Mouse (Mus musculus): ENCODE data around the gene Myoz1. TPM values are rescaled to one million over a fixed set of nuclear protein-coding genes. Genes with fewer than 3 reads are reported as not detected.
"Not testable (repeated sequence)": the region's sequence is repeated elsewhere in the genome, so short reads cannot be mapped to it uniquely, and the experiment has no call there.

Myoz1 gene
- total RNA-seq (2022), result 1 to 10 TPM; 1.1 to 1.6 (median 1.4) TPM

DNA sequence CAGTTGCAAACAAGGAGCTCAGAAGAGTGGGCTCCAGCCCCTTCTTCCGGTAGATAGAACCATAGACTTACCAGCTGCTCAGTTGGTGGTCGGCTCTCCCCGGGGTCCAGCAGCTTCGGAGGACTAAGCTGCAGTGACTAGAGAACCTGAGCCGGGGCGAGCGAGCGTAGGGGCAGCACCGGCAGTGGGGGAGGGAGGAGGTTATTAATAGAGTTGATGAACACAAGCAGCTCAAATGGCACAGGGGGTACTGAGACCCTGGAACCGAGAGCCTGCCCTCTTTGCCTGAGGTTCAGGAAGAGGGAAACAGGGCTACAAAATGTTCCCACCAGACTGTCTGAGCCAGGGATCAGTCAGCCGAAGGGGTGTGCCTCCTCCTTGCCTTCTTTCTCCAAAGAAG lies at the start of gene Myoz1:
Myoz1 (minus strand) TSS at position 180 of the 400 bp plus-strand sequence.
- no peak for DNase-seq (ENCODE audit: low spot score)

DNA sequence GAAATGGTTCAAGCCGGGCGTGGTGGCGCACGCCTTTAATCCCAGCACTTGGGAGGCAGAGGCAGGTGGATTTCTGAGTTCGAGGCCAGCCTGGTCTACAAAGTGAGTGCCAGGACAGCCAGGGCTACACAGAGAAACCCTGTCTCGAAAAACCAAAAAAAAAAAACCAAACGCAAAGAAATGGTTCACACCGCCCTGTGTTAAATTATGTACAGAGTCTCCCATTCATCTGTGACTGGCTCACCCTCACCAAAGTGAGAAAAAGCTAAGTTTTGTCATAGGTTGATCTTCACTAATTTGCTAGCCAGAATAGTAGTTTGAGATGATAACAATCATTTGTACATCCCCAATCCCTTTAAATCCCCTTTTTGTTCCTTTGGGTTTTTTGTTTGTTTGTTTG lies 47.1 kb upstream of the Myoz1 start:
- not testable (repeated sequence) for DNase-seq (ENCODE audit: low spot score)

DNA sequence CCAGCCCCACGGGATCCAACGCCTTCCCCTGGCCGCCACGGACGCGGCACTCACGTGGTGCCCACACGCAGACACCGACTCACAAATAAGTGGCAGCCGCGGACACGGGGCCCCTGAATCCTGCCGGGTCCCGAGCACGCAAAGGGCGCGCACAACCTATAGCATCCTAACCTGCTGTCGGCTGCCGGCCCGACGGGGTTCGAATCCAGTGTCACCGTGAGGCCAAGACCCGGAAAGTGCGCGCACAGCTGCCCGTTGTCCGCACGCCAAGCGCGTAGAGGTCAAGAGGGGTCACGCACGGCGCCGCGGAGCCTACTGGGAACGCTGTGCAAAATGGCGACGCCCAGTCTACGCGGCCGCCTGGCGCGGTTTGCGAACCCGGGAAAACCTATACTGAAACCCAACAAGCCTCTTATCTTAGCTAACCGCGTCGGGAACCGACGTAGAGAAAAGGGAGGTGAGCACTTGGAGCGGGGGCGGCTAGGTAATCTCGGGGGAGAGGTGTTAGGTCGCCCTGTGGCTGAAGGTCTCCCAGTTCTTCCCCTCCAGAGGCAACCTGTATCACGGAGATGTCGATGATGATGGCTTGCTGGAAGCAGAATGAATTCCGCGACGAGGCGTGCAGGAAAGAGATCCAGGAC lies 46.5 kb upstream of the Myoz1 start, which contains the start of gene Chchd1:
Chchd1 (plus strand) TSS at position 266 of the 641 bp plus-strand sequence.
- peak; percentile 92 for DNase-seq (ENCODE audit: low spot score)

DNA sequence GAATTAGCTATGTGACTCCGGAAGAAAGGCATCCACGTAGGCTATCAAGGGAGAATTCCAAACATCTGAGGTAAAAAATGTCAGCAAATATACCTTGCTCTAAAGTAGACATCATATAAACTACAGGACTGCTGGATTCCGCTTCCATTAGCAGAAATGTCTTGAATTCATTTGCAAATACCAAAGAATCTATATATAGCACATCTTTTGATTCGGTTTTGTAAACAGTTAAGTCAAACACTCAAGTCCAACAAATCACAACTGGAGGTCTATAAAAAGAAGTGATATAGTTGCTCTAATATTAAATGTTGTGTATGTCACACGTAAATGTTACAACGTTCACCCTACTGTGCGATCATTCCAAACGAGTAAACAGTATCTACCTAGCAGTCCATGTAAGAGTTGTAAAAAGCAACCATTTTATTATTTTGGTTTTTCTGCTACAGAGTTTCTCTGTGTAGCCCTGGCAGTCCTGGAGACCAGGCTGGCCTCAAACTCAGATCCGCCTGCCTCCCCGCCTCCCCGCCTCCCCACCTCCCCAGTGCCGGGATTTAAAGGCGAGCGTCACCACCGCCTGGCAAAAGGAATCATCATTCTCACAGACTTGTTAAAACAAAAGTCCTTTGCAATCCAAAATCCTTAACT lies 45.9 kb upstream of the Myoz1 start:
- DNase-seq (ENCODE audit: low spot score), result no peak

DNA sequence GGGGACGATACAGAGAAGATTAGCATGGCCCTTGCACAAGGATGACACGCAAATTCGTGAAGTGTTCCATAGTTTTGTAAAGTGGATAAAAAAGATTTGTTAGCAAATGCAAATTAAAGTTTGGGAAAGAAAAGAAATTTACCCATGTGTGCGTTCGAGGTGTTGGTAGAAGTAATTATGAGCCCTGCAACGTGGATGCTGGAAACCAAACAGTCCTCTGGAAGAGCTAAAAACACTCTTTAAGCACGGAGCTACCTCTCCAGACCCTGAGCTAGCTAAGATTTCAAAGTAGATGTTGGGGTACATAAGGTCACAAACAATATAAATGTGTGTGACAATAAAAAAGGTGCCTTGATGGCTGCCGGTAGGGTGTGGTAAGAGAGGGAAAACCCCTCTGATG lies 45.2 kb upstream of the Myoz1 start:
- DNase-seq (ENCODE audit: low spot score), result no peak

DNA sequence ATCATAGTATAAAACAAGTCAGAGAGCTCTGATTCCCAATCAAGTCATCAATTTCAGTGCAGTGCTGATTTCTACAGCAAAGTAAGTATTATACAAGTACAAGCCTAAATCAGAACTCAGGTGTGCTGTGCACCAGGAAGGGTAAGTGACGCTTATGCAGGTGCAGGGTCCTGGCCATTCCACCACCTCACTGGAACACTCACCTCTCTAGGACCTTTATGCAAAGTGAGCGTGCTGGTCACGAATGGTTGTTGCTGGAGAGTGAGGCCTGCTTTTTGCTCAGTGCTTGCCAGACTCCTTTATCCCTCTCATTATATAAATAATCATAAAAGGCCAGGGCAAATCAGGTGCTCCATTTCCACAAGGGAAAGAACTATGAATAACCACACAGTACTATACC lies 44.0 kb upstream of the Myoz1 start:
- DNase-seq (ENCODE audit: low spot score), result no peak

DNA sequence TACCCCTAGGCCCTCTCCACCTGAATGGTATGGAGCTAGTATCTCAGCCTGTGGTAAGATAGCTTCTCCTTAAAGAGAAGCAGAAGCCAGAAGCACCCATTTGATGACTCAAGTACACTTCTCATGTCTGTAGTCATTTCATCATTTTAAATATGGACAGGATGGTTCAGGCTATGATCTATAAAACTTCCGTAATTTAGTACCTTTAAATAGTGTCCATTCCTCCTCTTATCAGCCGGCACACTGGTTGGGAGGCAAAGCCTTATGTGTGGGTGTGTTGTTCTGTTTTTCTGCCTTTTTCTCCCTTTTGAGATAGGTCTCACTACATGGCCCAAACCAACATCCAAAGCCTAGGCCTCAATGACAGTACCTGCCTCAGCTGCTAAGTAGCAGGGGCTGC lies 42.2 kb upstream of the Myoz1 start:
- no peak for DNase-seq (ENCODE audit: low spot score)

DNA sequence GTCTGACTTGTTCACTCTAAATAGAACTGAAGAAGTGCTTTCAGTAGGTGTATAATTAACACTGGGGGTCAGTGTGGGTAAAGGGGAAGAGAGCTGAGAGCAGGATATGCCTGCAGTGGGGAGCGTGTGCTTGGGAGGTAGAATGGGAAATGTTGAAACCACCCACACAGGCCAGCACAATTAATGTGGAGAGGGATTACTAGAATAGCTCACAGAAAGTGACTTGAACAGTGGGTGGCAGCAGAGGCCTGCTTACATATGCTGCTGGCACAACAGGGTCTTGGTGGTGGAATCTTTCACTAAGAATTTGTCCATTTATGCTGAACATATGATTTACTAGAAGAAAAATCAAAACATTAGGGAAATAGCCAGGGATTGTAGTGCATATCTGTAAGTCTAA lies 40.6 kb upstream of the Myoz1 start:
- peak; percentile 42 for DNase-seq (ENCODE audit: low spot score)

DNA sequence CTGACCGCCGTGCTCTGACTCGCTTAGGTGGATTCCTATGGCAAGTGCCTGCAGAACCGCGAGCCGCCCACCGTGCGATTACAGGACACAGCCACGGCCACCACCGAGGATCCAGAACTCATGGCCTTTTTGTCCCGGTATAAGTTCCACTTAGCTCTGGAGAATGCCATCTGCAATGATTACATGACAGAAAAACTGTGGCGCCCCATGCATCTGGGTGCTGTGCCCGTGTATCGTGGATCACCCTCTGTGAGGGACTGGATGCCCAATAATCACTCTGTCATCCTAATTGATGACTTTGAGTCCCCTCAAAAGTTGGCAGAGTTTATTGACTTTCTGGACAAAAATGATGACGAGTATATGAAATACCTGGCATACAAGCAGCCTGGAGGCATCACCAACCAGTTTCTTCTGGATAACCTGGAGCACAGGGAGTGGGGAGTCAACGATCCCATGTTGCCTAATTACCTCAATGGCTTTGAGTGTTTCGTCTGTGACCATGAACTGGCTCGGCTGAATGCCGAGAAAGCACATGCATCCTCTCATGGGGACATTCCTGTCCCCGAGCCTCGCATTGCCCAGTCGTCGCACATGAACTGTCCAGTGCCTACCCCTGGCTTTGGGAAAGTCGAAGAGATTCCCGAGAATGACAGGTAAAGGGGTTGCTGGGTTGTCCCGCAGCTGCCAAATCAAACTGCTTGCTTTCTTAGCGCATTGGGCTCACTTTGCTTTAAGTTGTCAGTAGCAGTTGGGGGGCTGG lies 39.6 kb upstream of the Myoz1 start:
- no peak for DNase-seq (ENCODE audit: low spot score)

DNA sequence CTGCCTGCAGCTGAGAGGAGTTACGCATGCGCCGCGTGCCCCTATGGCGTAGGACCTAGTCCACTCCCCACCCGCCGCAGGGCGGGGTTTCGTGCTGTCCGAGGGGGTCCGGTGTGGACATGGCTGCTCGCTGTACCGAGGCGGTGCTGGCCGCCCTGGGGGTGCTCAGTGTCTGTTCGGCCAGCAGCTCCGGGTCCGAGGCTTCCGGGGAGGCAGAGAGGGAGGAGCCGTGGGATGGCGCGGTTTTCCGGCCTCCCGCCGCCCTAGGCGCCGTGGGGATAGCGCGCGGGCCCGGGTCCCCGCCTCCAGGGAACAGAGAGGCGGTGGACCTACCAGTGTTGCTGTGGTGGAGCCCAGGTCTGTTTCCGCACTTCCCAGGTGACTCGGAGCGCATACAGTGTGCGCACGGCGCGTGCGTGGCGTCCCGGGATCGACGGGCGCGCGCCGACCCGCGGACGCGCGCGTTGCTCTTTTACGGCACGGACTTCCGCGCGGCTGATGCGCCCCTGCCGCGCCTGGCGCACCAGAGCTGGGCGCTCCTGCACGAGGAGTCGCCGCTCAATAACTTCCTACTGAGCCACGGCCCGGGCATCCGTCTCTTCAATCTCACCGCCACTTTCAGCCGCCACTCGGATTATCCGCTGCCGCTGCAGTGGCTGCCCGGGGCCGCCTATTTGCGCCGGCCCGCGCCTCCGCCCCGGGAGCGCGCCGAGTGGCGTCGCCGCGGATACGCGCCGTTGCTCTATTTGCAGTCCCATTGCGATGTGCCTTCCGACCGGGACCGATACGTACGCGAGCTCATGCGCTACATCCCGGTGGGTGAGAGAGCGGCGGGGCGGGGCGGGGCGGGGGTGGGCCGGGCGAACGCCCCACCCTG lies 38.8 kb upstream of the Myoz1 start, which contains the start of gene Fut11:
Fut11 (plus strand) TSS at position 85 of the 877 bp plus-strand sequence.
- DNase-seq (ENCODE audit: low spot score), result peak; percentile 87

DNA sequence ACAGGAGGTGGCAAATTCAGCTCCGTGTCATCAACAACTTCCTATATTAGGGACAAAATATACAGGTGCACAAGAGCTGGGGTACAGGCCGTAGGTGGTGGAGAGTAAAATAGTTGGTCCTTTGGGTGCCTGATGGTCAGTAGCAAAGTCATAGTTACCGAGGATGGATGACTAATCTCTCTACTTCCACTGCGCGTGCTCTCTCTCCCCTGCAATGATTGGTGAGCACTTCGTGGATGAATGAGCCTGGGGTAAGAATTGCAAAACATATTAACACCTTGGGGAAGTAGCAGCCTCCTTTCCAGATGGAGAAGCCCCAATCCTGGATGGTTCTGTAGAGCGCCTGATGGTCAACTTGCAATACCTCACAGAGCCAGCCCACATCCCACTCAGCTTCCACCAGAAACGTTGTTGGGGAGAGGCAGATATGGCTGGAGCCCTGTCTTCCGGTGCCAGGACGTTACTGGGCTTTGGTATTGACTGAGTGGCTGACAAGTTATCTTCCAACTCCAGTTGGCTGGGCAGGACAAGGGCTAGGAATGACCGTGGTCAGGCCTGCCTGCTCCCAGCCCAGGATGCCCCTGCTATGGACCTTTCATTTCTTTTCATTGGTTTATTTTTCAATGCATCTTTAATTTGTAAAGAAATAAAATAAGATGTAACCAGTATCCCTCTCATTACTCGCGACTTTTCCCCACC lies 38.0 kb upstream of the Myoz1 start:
- no peak for DNase-seq (ENCODE audit: low spot score)

DNA sequence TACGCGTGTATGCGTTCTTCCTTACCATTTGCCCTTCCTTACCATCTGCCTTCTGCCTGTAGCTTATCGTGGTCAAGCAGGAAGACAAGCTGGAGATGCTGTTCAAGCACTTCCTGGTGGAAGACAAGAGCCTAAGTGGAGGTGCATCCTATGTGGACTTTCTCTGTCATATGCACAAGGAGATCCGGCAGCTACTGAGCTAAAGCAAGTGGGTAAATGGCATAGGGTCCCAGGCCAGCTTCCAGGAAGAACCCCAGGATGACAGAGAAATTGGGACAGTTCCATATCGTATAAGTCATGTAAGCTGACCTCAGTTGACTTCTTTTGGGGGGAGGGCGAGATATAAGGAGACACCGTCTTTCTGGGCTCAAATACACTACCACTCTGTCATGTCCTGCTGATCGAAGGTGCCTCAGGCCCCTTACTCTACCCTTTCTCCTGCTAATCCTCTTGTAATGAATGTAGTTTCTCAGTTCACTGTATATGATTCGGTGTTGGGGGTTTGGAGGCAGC lies 37.3 kb upstream of the Myoz1 start:
- no peak for DNase-seq (ENCODE audit: low spot score)

DNA sequence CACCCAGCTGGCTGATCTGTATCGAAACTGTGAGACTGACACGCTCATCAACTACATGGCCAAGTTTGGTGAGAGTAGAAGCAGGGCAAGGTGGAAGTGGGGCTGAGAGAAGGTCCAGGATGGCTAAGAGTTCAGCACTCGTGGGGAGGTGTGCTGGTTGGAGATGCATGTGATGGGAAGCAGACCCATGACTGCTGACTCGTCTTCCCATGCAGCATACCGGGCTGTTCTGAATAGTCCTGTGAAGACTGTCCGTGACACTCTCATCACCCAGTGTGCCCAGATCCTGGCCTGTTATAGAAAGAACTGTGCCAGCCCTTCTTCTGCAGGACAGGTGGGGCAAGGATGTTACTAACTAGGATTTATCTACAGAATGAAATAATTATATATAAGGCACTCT lies 35.4 kb upstream of the Myoz1 start:
- no peak for DNase-seq (ENCODE audit: low spot score)

DNA sequence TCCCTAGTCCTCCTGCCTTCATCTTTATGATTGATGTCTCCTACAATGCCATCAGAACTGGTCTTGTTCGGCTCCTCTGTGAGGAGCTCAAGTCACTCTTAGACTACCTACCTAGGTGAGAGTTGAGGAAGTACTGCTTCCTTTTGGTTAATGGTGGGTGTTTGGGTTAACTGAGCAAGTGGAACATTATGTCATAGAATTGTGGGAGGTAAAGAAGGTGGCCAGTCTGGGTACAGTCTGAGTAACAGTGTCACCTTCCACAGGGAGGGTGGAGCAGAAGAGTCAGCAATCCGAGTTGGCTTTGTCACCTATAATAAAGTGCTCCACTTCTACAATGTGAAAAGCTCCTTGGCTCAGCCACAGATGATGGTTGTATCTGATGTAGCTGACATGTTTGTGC lies 32.7 kb upstream of the Myoz1 start:
- no peak for DNase-seq (ENCODE audit: low spot score)

DNA sequence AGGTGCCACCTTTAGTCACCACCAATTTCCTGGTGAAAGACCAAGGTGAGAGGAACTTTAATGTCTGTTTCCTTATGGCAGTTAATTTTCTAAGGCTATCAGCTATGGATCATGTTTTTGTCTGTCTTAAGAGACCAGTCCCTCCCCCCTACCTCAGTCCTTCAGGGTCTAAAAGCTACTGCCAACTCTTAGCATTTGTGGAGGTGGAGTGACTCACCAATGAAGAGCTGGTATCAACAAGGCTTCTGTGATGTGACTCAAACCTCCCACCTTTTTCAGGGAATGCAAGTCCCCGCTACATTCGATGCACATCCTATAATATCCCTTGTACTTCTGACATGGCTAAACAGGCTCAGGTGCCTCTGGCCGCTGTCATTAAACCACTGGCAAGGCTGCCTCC lies 30.2 kb upstream of the Myoz1 start:
- DNase-seq (ENCODE audit: low spot score), result no peak

DNA sequence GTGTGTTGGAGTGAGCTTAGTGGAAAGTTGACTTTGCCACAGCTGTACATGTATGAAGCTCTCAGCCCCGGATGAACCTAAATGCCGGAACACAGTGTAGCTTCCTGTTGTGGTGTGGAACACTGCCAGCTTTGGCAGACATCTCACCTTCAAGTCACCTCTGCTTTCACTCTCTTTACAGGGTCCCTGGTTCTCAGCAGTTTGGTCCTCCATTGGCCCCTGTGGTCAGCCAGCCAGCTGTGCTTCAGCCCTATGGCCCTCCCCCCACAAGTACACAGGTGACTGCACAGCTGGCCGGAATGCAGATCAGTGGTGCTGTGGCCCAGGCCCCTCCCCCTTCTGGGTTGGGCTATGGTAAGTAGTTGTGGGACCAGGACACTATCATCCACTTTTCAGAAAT lies 26.2 kb upstream of the Myoz1 start:
- no peak for DNase-seq (ENCODE audit: low spot score)

DNA sequence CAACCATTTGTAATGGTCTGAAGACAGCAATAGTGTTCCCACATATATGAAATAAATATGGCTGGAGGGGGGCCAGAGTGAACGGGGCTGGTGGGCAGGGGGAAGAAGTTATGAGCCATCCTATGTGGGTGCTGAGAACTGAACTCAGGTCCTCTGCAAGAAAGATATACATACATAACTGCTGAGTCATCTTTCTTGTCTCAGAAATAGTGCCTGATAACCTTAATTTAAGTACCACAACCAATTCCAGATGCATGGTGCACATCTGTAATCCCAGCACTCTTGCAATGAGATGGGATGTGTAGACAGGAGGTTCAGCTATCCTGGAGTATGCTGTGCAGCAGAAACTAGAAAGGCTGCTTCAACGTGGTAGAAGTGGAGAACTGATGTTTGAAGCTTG lies 25.4 kb upstream of the Myoz1 start:
- DNase-seq (ENCODE audit: low spot score), result no peak

DNA sequence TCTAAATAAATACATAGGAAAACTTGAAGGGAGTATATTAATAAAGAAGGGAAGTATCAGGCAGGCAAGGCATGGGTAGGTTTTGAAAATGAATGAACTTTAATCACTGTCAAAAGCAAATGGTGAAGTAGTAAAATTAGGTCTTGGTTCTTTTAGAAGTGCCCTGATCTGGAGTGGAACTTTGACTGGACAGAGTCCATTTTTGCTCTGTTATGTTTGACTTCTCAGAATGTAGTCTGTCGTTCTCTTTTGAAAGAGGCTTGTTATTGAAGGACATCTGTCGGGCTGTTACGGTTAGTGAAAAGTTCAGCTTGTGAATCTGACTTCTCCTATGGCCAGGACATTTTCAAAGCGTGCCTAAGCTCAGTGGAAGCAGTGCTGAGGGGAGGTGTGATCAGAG lies 21.6 kb upstream of the Myoz1 start:
- DNase-seq (ENCODE audit: low spot score), result no peak

DNA sequence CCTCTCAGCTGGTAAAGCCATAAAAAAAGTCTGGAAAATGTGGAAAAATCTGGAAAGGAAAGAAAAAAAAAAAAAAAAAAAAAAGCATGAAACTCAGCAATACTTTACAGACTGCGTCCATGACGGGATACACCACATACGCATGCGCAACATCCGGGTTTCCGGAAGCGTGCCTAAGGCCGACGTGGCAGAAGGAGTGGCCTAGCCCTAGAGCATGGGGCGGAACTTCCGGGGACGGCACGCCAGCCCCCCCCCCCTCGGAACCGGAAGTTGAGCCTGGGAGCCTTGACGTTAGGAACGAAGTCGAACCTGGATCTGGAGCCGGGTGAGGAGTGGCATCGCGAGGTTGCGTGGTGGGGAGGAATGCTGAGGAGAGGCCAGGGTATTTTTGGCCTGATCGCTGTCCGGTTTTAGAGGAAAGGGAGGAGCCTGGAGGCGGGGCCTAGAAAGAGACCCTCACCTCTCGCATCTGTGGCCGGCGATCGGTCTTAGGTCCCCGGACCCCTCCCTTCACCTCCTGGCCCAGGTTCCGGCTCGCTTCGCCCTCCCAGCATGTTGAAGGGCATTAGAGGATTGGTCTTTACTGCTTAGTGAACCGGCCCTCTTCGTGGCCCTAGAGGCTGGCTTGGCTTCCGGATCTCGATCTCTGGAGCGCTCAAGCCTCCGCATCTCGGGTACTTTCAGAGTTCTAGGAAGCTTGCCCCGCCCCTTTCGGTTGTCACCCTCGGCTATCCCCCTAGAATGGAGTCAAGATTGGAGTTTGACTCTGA lies 17.9 kb upstream of the Myoz1 start, which contains the start of gene Sec24c:
Sec24c (plus strand) TSS at position 245 of the 770 bp plus-strand sequence.
- peak; percentile 98 for DNase-seq (ENCODE audit: low spot score)

DNA sequence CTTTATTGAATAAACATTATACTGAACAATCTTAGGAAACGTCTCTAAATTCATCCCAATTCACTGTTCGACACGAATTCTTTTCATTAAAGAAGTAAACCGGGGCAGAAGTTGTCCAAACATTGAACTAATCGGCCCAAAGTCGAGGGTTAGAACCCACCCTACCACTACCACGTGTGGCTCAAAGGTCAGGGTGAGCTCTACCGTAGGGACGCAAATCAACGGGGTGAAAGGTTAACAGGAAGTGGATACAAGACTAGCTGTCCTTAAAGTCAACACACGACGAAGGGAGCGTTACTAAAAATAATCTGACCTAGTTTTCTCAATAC lies 17.4 kb upstream of the Myoz1 start:
- DNase-seq (ENCODE audit: low spot score), result no peak

All from heart, adult 8-10 months (tissue).